Mouse (Mus musculus): ENCODE data around the gene Akr1a1.

- TF ChIP-seq POLR2A (IDR thresholded peaks at IDR 0.05; ENCODE audit: borderline replicate concordance, insufficient read depth, low read length) (no peak), CTCF (IDR thresholded peaks at IDR 0.05; ENCODE audit: borderline replicate concordance, insufficient read depth, low read depth, low read length) (peak; percentile 58)
These were observed 7.2 kb downstream of the Akr1a1 start for GRCm38 (mm10) chr4:116644326-116644725.

All from cerebellum, adult 2 months (tissue).